Mouse (Mus musculus) heart, embryonic 12.5 days (tissue): ENCODE measurements at regions not wholly inside any gene's neighbourhood (a gene's known extent, or its start where the extent isn't known, plus 50 kb on each side); places are given as distances from the start of the nearest gene placed in this dataset.
A peak's percentile ranks its signal among the peaks of the same experiment; 100 is the strongest.
"Not testable (repeated sequence)": the region's sequence is repeated elsewhere in the genome, so short reads cannot be mapped to it uniquely, and the experiment has no call there.

ENCODE experiments used
- ATAC-seq: fragments of 200-750 bp; cut with Nextera tagmentation; 2 replicates; pipeline ENCODE4 v1.8.0; 2017; ENCODE audit warnings: moderate TSS enrichment, moderate library complexity; ENCODE audit not compliant: insufficient number of reproducible peaks, low FRiP score
- H3K27ac ChIP-seq: fragments of 300-500 bp; sonication (generic); 2 replicates; pipeline ENCODE4 v1.5.1; 2016; ENCODE audit warnings: mild to moderate bottlenecking, moderate library complexity; ENCODE audit not compliant: poor library complexity, severe bottlenecking
- H3K27me3 ChIP-seq: fragments of 300-500 bp; sonication (generic); replicated peaks from 2 replicates; pipeline ENCODE4 v1.6.1; 2016; ENCODE audit warnings: mild to moderate bottlenecking, moderate library complexity
- H3K36me3 ChIP-seq: fragments of 300-500 bp; sonication (generic); 2 replicates; pipeline ENCODE4 v1.6.1; 2016; ENCODE audit warnings: mild to moderate bottlenecking, moderate library complexity
- H3K4me1 ChIP-seq: fragments of 300-500 bp; sonication (generic); replicated peaks from 2 replicates; pipeline ENCODE4 v1.6.1; 2016; ENCODE audit warnings: mild to moderate bottlenecking
- H3K4me2 ChIP-seq: fragments of 300-500 bp; sonication (generic); 2 replicates; pipeline ENCODE4 v1.6.1; 2016; ENCODE audit warnings: mild to moderate bottlenecking, moderate library complexity
- H3K4me3 ChIP-seq: fragments of 300-500 bp; sonication (generic); 2 replicates; pipeline ENCODE4 v1.5.1; 2016; ENCODE audit warnings: mild to moderate bottlenecking
- H3K9ac ChIP-seq: fragments of 300-500 bp; sonication (generic); 2 replicates; pipeline ENCODE4 v1.6.1; 2016; ENCODE audit warnings: mild to moderate bottlenecking, moderate library complexity
- H3K9me3 ChIP-seq: fragments of 300-500 bp; sonication (generic); replicated peaks from 2 replicates; pipeline ENCODE4 v1.6.1; 2016; ENCODE audit warnings: mild to moderate bottlenecking, moderate library complexity
- WGBS: fragments of 180-500 bp; shearing (Covaris S2); methylation state at CpG from one replicate; pipeline ENCODE4 v1.1.7; 2016; 5-methylcytosine and 5-hydroxymethylcytosine counted together

GRCm38 (mm10) chr6:102005627-102006026 is 567.3 kb downstream of the Cntn3 start:
- no peaks in the 10 kb centered on the region for H3K4me1 ChIP-seq
- H3K36me3 ChIP-seq: no peaks in the 10 kb centered on the region
- H3K27me3 ChIP-seq: no peaks in the 10 kb centered on the region
- no peak overlapping the region for H3K27ac ChIP-seq
- no peak overlapping the region for H3K4me3 ChIP-seq
- 72% methylated on average over 3 of the region's 3 CpGs for WGBS
- H3K4me2 ChIP-seq: no peak overlapping the region
- no peak for ATAC-seq
- no peaks in the 10 kb centered on the region for H3K9me3 ChIP-seq
- no peak overlapping the region for H3K9ac ChIP-seq

- 73% methylated on average over 2 of the region's 2 CpGs for WGBS
- H3K27me3 ChIP-seq: no peaks in the 10 kb centered on the region
- no peaks in the 10 kb centered on the region for H3K4me1 ChIP-seq
- H3K4me2 ChIP-seq: no peak overlapping the region
- no peak for ATAC-seq
- H3K27ac ChIP-seq: no peak overlapping the region
- H3K36me3 ChIP-seq: no peaks in the 10 kb centered on the region
- H3K9me3 ChIP-seq: no peaks in the 10 kb centered on the region
- H3K4me3 ChIP-seq: no peak overlapping the region
- H3K9ac ChIP-seq: no peak overlapping the region
These were observed 574.7 kb downstream of the Cntn3 start for GRCm38 (mm10) chr6:101998181-101998580.

- no peaks in the 10 kb centered on the region for H3K36me3 ChIP-seq
- peak; percentile 69 for ATAC-seq
- H3K4me3 ChIP-seq: no peak overlapping the region
- no peaks in the 10 kb centered on the region for H3K9me3 ChIP-seq
- H3K9ac ChIP-seq: no peak overlapping the region
- WGBS: 38% methylated on average over 5 of the region's 5 CpGs
- H3K27me3 ChIP-seq: no peaks in the 10 kb centered on the region
- H3K27ac ChIP-seq: no peak overlapping the region; the same call in 1 of the 2 replicates
- no peaks in the 10 kb centered on the region for H3K4me1 ChIP-seq
- no peak overlapping the region for H3K4me2 ChIP-seq
These were observed 575.3 kb downstream of the Cntn3 start for GRCm38 (mm10) chr6:101997629-101998028.

- no peak for ATAC-seq
- whole genome bisulfite sequencing: 77% methylated on average over 2 of the region's 2 CpGs
- no peaks in the 10 kb centered on the region for H3K4me1 ChIP-seq
These were observed 580.1 kb downstream of the Cntn3 start for GRCm38 (mm10) chr6:101992815-101993214.

DNA sequence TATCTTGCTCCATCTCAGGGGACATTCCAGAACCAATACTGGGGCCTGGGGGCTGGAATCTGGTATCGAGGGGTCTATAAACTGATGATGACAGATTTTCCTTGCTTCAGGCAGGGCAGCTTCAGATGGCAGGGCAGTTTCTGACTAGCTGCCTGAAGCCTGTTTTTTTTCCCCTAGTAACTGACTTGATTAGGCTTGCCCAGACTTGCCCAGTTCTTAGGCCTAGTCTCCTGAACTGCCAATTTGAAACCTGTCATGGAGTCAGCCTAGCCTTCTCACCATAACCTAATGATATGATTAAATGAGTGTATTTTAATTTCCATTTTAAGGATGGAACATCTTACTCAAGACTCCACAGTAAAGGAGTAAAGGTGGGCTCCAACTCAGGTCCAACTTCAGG is 591.2 kb downstream of the Cntn3 start:
- H3K9me3 ChIP-seq: no peaks in the 10 kb centered on the region
- H3K27ac ChIP-seq: no peak overlapping the region
- H3K36me3 ChIP-seq: no peaks in the 10 kb centered on the region
- no peak for ATAC-seq
- no peak overlapping the region for H3K4me2 ChIP-seq
- no peaks in the 10 kb centered on the region for H3K27me3 ChIP-seq
- no peaks in the 10 kb centered on the region for H3K4me1 ChIP-seq
- H3K4me3 ChIP-seq: no peak overlapping the region
- WGBS: 65% methylated on average over 1 of the region's 1 CpGs
- no peak overlapping the region for H3K9ac ChIP-seq

More at GRCm38 (mm10) chr6:101992815-101993214, 580.1 kb downstream of the Cntn3 start:
- Histone ChIP-seq H3K27ac (no peak overlapping the region), H3K9me3 (no peaks in the 10 kb centered on the region), H3K36me3 (no peaks in the 10 kb centered on the region), H3K4me3 (no peak overlapping the region), H3K4me2 (no peak overlapping the region), H3K27me3 (no peaks in the 10 kb centered on the region), H3K9ac (no peak overlapping the region)

GRCm38 (mm10) chr6:101979213-101979612 is 593.7 kb downstream of the Cntn3 start:
- no peak for ATAC-seq
- no peak overlapping the region for H3K27ac ChIP-seq
- 79% methylated on average over 2 of the region's 2 CpGs for WGBS

DNA sequence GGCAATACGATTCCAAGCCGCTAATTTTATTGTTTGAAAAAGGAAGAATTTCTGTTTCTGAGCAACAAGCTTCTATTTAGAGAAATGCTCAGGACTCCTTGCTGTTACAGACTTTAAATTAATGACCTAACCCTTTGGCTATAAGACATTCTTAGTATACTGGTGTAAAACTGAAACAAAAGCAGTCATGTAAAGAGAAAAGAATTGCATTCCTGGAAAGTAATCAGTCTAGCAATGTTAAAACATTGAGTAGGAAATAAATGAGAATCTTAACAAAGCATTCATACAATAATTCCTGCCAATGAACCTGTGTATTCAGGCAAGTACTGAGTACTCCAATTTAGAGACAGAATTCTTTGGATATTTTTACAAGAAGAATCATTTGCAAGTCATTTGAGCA is 587.2 kb upstream of the Pdzrn3 start:
- H3K9me3 ChIP-seq: no peaks in the 10 kb centered on the region
- no peaks in the 10 kb centered on the region for H3K36me3 ChIP-seq
- no peak overlapping the region for H3K4me2 ChIP-seq
- H3K4me3 ChIP-seq: no peak overlapping the region
- H3K9ac ChIP-seq: no peak overlapping the region
- 83% methylated on average over 2 of the region's 2 CpGs for WGBS
- H3K27ac ChIP-seq: no peak overlapping the region
- no peaks in the 10 kb centered on the region for H3K27me3 ChIP-seq
- H3K4me1 ChIP-seq: no peaks in the 10 kb centered on the region
- ATAC-seq: no peak

More at GRCm38 (mm10) chr6:101979213-101979612, 593.7 kb downstream of the Cntn3 start:
- H3K4me1 ChIP-seq: no peaks in the 10 kb centered on the region
- H3K9ac ChIP-seq: no peak overlapping the region
- H3K9me3 ChIP-seq: no peaks in the 10 kb centered on the region
- no peaks in the 10 kb centered on the region for H3K36me3 ChIP-seq
- H3K4me2 ChIP-seq: no peak overlapping the region
- H3K27me3 ChIP-seq: no peaks in the 10 kb centered on the region
- no peak overlapping the region for H3K4me3 ChIP-seq

DNA sequence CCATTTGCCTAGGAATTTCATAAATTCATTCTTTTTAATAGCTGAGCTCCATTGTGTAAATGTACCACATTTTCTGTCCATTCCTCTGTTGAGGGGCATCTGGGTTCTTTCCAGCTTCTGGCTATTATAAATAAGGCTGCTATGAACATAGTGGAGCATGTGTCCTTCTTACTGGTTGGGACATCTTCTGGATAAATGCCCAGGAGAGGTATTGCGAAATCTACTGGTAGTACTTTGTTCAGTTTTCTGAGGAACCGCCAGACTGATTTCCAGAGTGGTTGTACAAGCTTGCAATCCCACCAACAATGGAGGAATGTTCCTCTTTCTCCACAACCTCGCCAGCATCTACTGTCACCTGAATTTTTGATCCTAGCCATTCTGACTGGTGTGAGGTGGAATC is 583.8 kb upstream of the Pdzrn3 start:
- not testable (repeated sequence) for H3K9ac ChIP-seq, H3K36me3 ChIP-seq, H3K4me2 ChIP-seq, ATAC-seq, H3K4me1 ChIP-seq, H3K27ac ChIP-seq, H3K27me3 ChIP-seq, H3K4me3 ChIP-seq, H3K9me3 ChIP-seq
- WGBS: 79% methylated on average over 3 of the region's 3 CpGs

GRCm38 (mm10) chr6:101949681-101950080 is 572.0 kb upstream of the Pdzrn3 start:
- Histone ChIP-seq H3K27ac (no peak overlapping the region), H3K4me2 (no peak overlapping the region), H3K27me3 (no peaks in the 10 kb centered on the region), H3K4me3 (no peak overlapping the region), H3K9ac (no peak overlapping the region), H3K9me3 (no peaks in the 10 kb centered on the region), H3K4me1 (0 out of 2 replicates have a peak, but pooled peaks cover 3% of the 10 kb centered on the region), H3K36me3 (no peaks in the 10 kb centered on the region)
- ATAC-seq: no peak
- 23% methylated on average over 3 of the region's 3 CpGs for WGBS

DNA sequence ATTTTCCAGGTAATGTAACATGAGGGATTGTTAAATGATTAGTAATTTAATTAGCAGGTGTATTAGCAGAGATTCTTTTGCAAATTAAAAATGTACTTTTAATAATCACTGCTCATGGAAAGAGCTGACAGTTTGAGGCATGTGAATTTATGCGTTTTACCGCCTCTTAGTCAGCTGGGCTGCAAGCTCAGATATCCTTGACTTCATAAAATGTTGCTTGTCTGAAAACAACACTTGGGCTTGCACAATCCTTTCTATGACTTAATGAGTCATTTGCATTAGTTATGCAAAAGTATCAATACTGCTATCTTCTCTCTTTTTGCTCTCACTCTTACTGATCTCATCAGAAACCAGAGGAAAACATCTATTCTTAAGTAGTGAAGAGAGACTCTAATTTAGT is 571.3 kb upstream of the Pdzrn3 start:
- Histone ChIP-seq H3K4me1 (0 out of 2 replicates have a peak, but pooled peaks cover 3% of the 10 kb centered on the region), H3K27ac (no peak overlapping the region)
- no peak for ATAC-seq

GRCm38 (mm10) chr6:101940266-101940866 is 562.7 kb upstream of the Pdzrn3 start:
- Histone ChIP-seq H3K4me2 (no peak overlapping the region), H3K4me1 (no peaks in the 10 kb centered on the region), H3K4me3 (no peak overlapping the region), H3K36me3 (no peaks in the 10 kb centered on the region), H3K27me3 (no peaks in the 10 kb centered on the region), H3K9ac (no peak overlapping the region), H3K9me3 (no peaks in the 10 kb centered on the region), H3K27ac (no peak overlapping the region)
- ATAC-seq: no peak
- 69% methylated on average over 3 of the region's 3 CpGs for WGBS

More for the DNA sequence above, 571.3 kb upstream of the Pdzrn3 start:
- H3K4me2 ChIP-seq: no peak overlapping the region
- no peak overlapping the region for H3K9ac ChIP-seq
- no peaks in the 10 kb centered on the region for H3K27me3 ChIP-seq
- no peaks in the 10 kb centered on the region for H3K9me3 ChIP-seq
- H3K4me3 ChIP-seq: no peak overlapping the region
- no peaks in the 10 kb centered on the region for H3K36me3 ChIP-seq
- 87% methylated on average over 2 of the region's 2 CpGs for WGBS

DNA sequence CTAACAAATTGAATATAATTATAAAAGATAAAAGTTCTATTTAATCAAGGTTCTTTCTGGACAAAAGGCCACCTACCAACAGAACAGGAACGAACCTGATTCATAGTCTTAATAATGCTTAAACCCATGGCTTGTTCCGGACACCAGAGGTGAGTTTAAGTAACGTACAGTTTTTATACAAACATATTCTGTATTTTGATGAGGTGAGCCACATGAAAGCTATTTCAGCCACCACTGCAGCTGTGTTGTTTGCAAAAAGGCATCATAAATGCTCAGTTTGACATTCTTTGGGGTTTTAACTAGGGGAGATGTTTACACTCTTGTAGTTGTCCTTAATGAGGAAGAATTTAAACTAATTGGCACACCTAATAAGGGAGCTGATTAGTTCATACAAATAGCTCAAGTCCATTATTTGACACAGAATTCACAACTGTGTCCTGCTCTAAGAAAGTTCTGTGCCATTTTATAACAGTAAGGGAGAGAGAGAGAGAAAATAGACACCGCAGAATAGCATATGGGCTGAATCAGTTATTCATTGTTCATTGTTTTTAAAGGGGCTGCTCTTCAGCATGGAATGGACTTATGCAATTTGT is 560.8 kb upstream of the Pdzrn3 start:
- H3K4me3 ChIP-seq: no peak overlapping the region
- WGBS: 84% methylated on average over 4 of the region's 4 CpGs
- H3K36me3 ChIP-seq: no peaks in the 10 kb centered on the region
- no peaks in the 10 kb centered on the region for H3K9me3 ChIP-seq
- H3K27ac ChIP-seq: no peak overlapping the region
- H3K4me1 ChIP-seq: no peaks in the 10 kb centered on the region
- H3K27me3 ChIP-seq: no peaks in the 10 kb centered on the region
- ATAC-seq: no peak
- no peak overlapping the region for H3K4me2 ChIP-seq
- no peak overlapping the region for H3K9ac ChIP-seq
